Mouse (Mus musculus): ENCODE data around the gene Rreb1. TPM values are rescaled to one million over a fixed set of nuclear protein-coding genes. Genes with fewer than 3 reads are reported as not detected.

The Rreb1 gene
- polyA plus RNA-seq, 1 experiment from 2014 or later: 13.5 TPM

GRCm38 (mm10) chr13:37824956-37825645 is 46.9 kb downstream of the Rreb1 start:
- no peaks in the 10 kb centered on the region for H3K9me3 ChIP-seq (ENCODE audit: low read length)
- peak; percentile 24 for ATAC-seq (ENCODE audit: low FRiP score, low TSS enrichment)
- H3K9ac ChIP-seq (replicated peaks; ENCODE audit: low read length): peak overlapping the region; percentile 93
- H3K4me1 ChIP-seq (ENCODE audit: insufficient read depth, low read length): peaks cover 24% of the 10 kb centered on the region
- peak overlapping the region; percentile 96 for H3K4me2 ChIP-seq (replicated peaks; ENCODE audit: low read depth, low read length)
- no peaks in the 10 kb centered on the region for H3K36me3 ChIP-seq (ENCODE audit: insufficient read depth, low read length)
- H3K27ac ChIP-seq (ENCODE audit: low read length): peak overlapping the region; percentile 95; the same call in 1 of the 2 replicates
- peak overlapping the region; percentile 69 for H3K4me3 ChIP-seq (ENCODE audit: low read length)
- 6% methylated on average over 27 of the region's 27 CpGs for WGBS
- H3K27me3 ChIP-seq (ENCODE audit: insufficient read depth, low read length): no peaks in the 10 kb centered on the region

- under 1% methylated on average over 40 of the region's 43 CpGs for WGBS
Observed at GRCm38 (mm10) chr13:37825646-37826280, 47.6 kb downstream of the Rreb1 start.

GRCm38 (mm10) chr13:37826281-37826993 is 48.2 kb downstream of the Rreb1 start:
- Histone ChIP-seq H3K27ac (ENCODE audit: low read length) (peak overlapping the region; percentile 95), H3K9me3 (ENCODE audit: low read length) (no peaks in the 10 kb centered on the region), H3K4me2 (replicated peaks; ENCODE audit: low read depth, low read length) (peak overlapping the region; percentile 96), H3K36me3 (ENCODE audit: insufficient read depth, low read length) (no peaks in the 10 kb centered on the region), H3K4me3 (ENCODE audit: low read length) (peak overlapping the region; percentile 69), H3K9ac (replicated peaks; ENCODE audit: low read length) (peak overlapping the region; percentile 93), H3K27me3 (ENCODE audit: insufficient read depth, low read length) (no peaks in the 10 kb centered on the region), H3K4me1 (ENCODE audit: insufficient read depth, low read length) (peaks cover 37% of the 10 kb centered on the region)
- peak; percentile 60 for ATAC-seq (ENCODE audit: low FRiP score, low TSS enrichment)
- WGBS: 0% methylated on average over 60 of the region's 65 CpGs

More at GRCm38 (mm10) chr13:37825646-37826280, 47.6 kb downstream of the Rreb1 start:
- no peaks in the 10 kb centered on the region for H3K27me3 ChIP-seq (ENCODE audit: insufficient read depth, low read length)
- H3K27ac ChIP-seq (ENCODE audit: low read length): peak overlapping the region; percentile 95
- no peaks in the 10 kb centered on the region for H3K36me3 ChIP-seq (ENCODE audit: insufficient read depth, low read length)
- H3K4me1 ChIP-seq (ENCODE audit: insufficient read depth, low read length): peaks cover 31% of the 10 kb centered on the region
- H3K4me3 ChIP-seq (ENCODE audit: low read length): peak overlapping the region; percentile 69
- H3K9ac ChIP-seq (replicated peaks; ENCODE audit: low read length): peak overlapping the region; percentile 93
- no peaks in the 10 kb centered on the region for H3K9me3 ChIP-seq (ENCODE audit: low read length)
- peak; percentile 70 for ATAC-seq (ENCODE audit: low FRiP score, low TSS enrichment)
- H3K4me2 ChIP-seq (replicated peaks; ENCODE audit: low read depth, low read length): peak overlapping the region; percentile 96

- Histone ChIP-seq H3K27me3 (ENCODE audit: insufficient read depth, low read length) (no peaks in the 10 kb centered on the region), H3K4me3 (ENCODE audit: low read length) (peak overlapping the region; percentile 69), H3K36me3 (ENCODE audit: insufficient read depth, low read length) (no peaks in the 10 kb centered on the region), H3K9ac (replicated peaks; ENCODE audit: low read length) (peak overlapping the region; percentile 93), H3K4me1 (ENCODE audit: insufficient read depth, low read length) (peaks cover 42% of the 10 kb centered on the region), H3K4me2 (replicated peaks; ENCODE audit: low read depth, low read length) (peak overlapping the region; percentile 96), H3K9me3 (ENCODE audit: low read length) (no peaks in the 10 kb centered on the region), H3K27ac (ENCODE audit: low read length) (peak overlapping the region; percentile 95)
- no peak for ATAC-seq (ENCODE audit: low FRiP score, low TSS enrichment)
- 0% methylated on average over 32 of the region's 36 CpGs for WGBS
Observed at GRCm38 (mm10) chr13:37826994-37827262, 48.7 kb downstream of the Rreb1 start.

- no peaks in the 10 kb centered on the region for H3K9me3 ChIP-seq (ENCODE audit: low read length)
- H3K27ac ChIP-seq (ENCODE audit: low read length): peak overlapping the region; percentile 95
- no peaks in the 10 kb centered on the region for H3K27me3 ChIP-seq (ENCODE audit: insufficient read depth, low read length)
- ATAC-seq (ENCODE audit: low FRiP score, low TSS enrichment): peak; percentile 57
- peak overlapping the region; percentile 96 for H3K4me2 ChIP-seq (replicated peaks; ENCODE audit: low read depth, low read length)
- peak overlapping the region; percentile 93 for H3K9ac ChIP-seq (replicated peaks; ENCODE audit: low read length)
- under 1% methylated on average over 52 of the region's 69 CpGs for WGBS
- H3K4me1 ChIP-seq (ENCODE audit: insufficient read depth, low read length): peaks cover 47% of the 10 kb centered on the region
- no peaks in the 10 kb centered on the region for H3K36me3 ChIP-seq (ENCODE audit: insufficient read depth, low read length)
- peak overlapping the region; percentile 69 for H3K4me3 ChIP-seq (ENCODE audit: low read length)
Observed at GRCm38 (mm10) chr13:37827263-37827995, 49.2 kb downstream of the Rreb1 start.

- Histone ChIP-seq H3K4me3 (ENCODE audit: low read length) (peak overlapping the region; percentile 69), H3K27me3 (ENCODE audit: insufficient read depth, low read length) (no peaks in the 10 kb centered on the region), H3K27ac (ENCODE audit: low read length) (peak overlapping the region; percentile 95), H3K4me1 (ENCODE audit: insufficient read depth, low read length) (peaks cover 54% of the 10 kb centered on the region), H3K36me3 (ENCODE audit: insufficient read depth, low read length) (no peaks in the 10 kb centered on the region), H3K4me2 (replicated peaks; ENCODE audit: low read depth, low read length) (peak overlapping the region; percentile 96), H3K9me3 (ENCODE audit: low read length) (no peaks in the 10 kb centered on the region), H3K9ac (replicated peaks; ENCODE audit: low read length) (peak overlapping the region; percentile 93)
- no peak for ATAC-seq (ENCODE audit: low FRiP score, low TSS enrichment)
- WGBS: 14% methylated on average over 13 of the region's 13 CpGs
Observed at GRCm38 (mm10) chr13:37827996-37828579, 49.9 kb downstream of the Rreb1 start.

- no peaks in the 10 kb centered on the region for H3K36me3 ChIP-seq (ENCODE audit: insufficient read depth, low read length)
Observed at GRCm38 (mm10) chr13:37828928-37829327, 50.7 kb downstream of the Rreb1 start.

GRCm38 (mm10) chr13:37830256-37830655 is 52.1 kb downstream of the Rreb1 start:
- no peak overlapping the region for H3K4me2 ChIP-seq (replicated peaks; ENCODE audit: low read depth, low read length)
- no peaks in the 10 kb centered on the region for H3K9me3 ChIP-seq (ENCODE audit: low read length)
- WGBS: 53% methylated on average over 2 of the region's 2 CpGs
- H3K27me3 ChIP-seq (ENCODE audit: insufficient read depth, low read length): no peaks in the 10 kb centered on the region
- H3K4me3 ChIP-seq (ENCODE audit: low read length): no peak overlapping the region
- no peak for ATAC-seq (ENCODE audit: low FRiP score, low TSS enrichment)
- peaks cover 60% of the 10 kb centered on the region for H3K4me1 ChIP-seq (ENCODE audit: insufficient read depth, low read length)
- H3K27ac ChIP-seq (ENCODE audit: low read length): peak overlapping the region; percentile 70; the same call in 1 of the 2 replicates
- no peaks in the 10 kb centered on the region for H3K36me3 ChIP-seq (ENCODE audit: insufficient read depth, low read length)
- H3K9ac ChIP-seq (replicated peaks; ENCODE audit: low read length): no peak overlapping the region

More at GRCm38 (mm10) chr13:37828928-37829327, 50.7 kb downstream of the Rreb1 start:
- H3K4me2 ChIP-seq (replicated peaks; ENCODE audit: low read depth, low read length): 0 out of 2 replicates have a peak overlapping the region, but pooled peaks have one; percentile 5
- no peak overlapping the region for H3K27ac ChIP-seq (ENCODE audit: low read length)
- peaks cover 62% of the 10 kb centered on the region for H3K4me1 ChIP-seq (ENCODE audit: insufficient read depth, low read length)
- no peaks in the 10 kb centered on the region for H3K9me3 ChIP-seq (ENCODE audit: low read length)
- no peak overlapping the region for H3K9ac ChIP-seq (replicated peaks; ENCODE audit: low read length)
- WGBS: 31% methylated on average over 6 of the region's 6 CpGs
- H3K4me3 ChIP-seq (ENCODE audit: low read length): no peak overlapping the region
- ATAC-seq (ENCODE audit: low FRiP score, low TSS enrichment): no peak
- H3K27me3 ChIP-seq (ENCODE audit: insufficient read depth, low read length): no peaks in the 10 kb centered on the region

- 34% methylated on average over 4 of the region's 4 CpGs for WGBS
Observed at GRCm38 (mm10) chr13:37830874-37831311, 52.7 kb downstream of the Rreb1 start.

More at GRCm38 (mm10) chr13:37830874-37831311, 52.7 kb downstream of the Rreb1 start:
- Histone ChIP-seq H3K36me3 (ENCODE audit: insufficient read depth, low read length) (no peaks in the 10 kb centered on the region), H3K27me3 (ENCODE audit: insufficient read depth, low read length) (no peaks in the 10 kb centered on the region), H3K9ac (replicated peaks; ENCODE audit: low read length) (no peak overlapping the region), H3K9me3 (ENCODE audit: low read length) (no peaks in the 10 kb centered on the region), H3K4me2 (replicated peaks; ENCODE audit: low read depth, low read length) (peak overlapping the region; percentile 14; the same call in 1 of the 2 replicates), H3K27ac (ENCODE audit: low read length) (peak overlapping the region; percentile 70; the same call in 1 of the 2 replicates), H3K4me3 (ENCODE audit: low read length) (no peak overlapping the region), H3K4me1 (ENCODE audit: insufficient read depth, low read length) (peaks cover 59% of the 10 kb centered on the region)
- ATAC-seq (ENCODE audit: low FRiP score, low TSS enrichment): peak; percentile 7; the same call in 1 of the 2 replicates

Measured in kidney, embryonic 16.5 days (tissue).